Mouse (Mus musculus): Measurements from ENCODE around the gene Adal.

- no peak for TF ChIP-seq CTCF (IDR thresholded peaks at IDR 0.05; ENCODE audit: low read depth)
- TF ChIP-seq EP300 (IDR thresholded peaks at IDR 0.05; ENCODE audit: low read depth): no peak
Measured at GRCm38 (mm10) chr2:121115418-121115817, 24.8 kb upstream of the Adal start.
